Mouse (Mus musculus) G1E (cell line): ENCODE data around the gene Sf3a1. TPM values are rescaled to one million over a fixed set of nuclear protein-coding genes. Genes with fewer than 3 reads are reported as not detected.
"Not testable (repeated sequence)": the region's sequence is repeated elsewhere in the genome, so short reads cannot be mapped to it uniquely, and the experiment has no call there.

Experiments
- ATAC-seq: 2 replicates; pipeline ENCODE4 v1.8.0; 2016; ENCODE audit warnings: mild to moderate bottlenecking; ENCODE audit not compliant: insufficient number of reproducible peaks, poor library complexity, low FRiP score, severe bottlenecking; ENCODE audit errors: extremely low read depth
- DNase-seq: peaks from one replicate; pipeline ENCODE4 v3.0.0; 2012; ENCODE audit warnings: low spot score
- H3K27me3 ChIP-seq: 2 replicates; pipeline ENCODE4 v1.6.1; 2012; ENCODE audit warnings: mild to moderate bottlenecking, low read length, inconsistent platforms; ENCODE audit not compliant: insufficient read depth
- H3K36me3 ChIP-seq: replicated peaks from 2 replicates; pipeline ENCODE3; 2012; ENCODE audit warnings: mild to moderate bottlenecking, inconsistent platforms
- H3K4me1 ChIP-seq: 2 replicates; pipeline ENCODE4 v1.6.1; 2012; ENCODE audit warnings: low read depth, low read length, inconsistent platforms, mixed read lengths; ENCODE audit not compliant: insufficient read depth
- H3K4me3 ChIP-seq: 2 replicates; pipeline ENCODE4 v1.5.1; 2012; ENCODE audit warnings: low read depth, mild to moderate bottlenecking, inconsistent platforms, low read length, moderate library complexity, mixed read lengths
- H3K9me3 ChIP-seq: replicated peaks from 2 replicates; pipeline ENCODE4 v1.6.1; 2012; ENCODE audit warnings: inconsistent platforms
- CTCF ChIP-seq: IDR thresholded peaks from 2 replicates; pipeline ENCODE4 v1.5.1; 2012; ENCODE audit warnings: low read depth, low read length, inconsistent platforms, mixed read lengths
- GATA1 ChIP-seq: IDR thresholded peaks from 2 replicates; pipeline ENCODE4 v1.6.1; 2012; ENCODE audit warnings: borderline replicate concordance, low read length, inconsistent platforms, mixed read lengths
- GATA2 ChIP-seq: IDR thresholded peaks from 2 replicates; pipeline ENCODE4 v1.6.1; 2012; ENCODE audit warnings: low read depth, low read length, inconsistent platforms, borderline replicate concordance
- POLR2AphosphoS5 ChIP-seq: IDR thresholded peaks from 2 replicates; pipeline ENCODE4 v1.6.1; 2012; ENCODE audit warnings: low read depth, low read length, inconsistent platforms; ENCODE audit not compliant: insufficient replicate concordance
- TAL1 ChIP-seq: conservative IDR thresholded peaks from 2 replicates; pipeline ENCODE4 v1.6.1; 2012; ENCODE audit warnings: low read depth, low read length, inconsistent platforms, mixed read lengths
- polyA plus RNA-seq: library from polyadenylated mRNA; stranded (reverse); fragments of >175 nt; gene quantifications from 2 replicates; pipeline ENCODE4 v1.2.3, GENCODE M21; 2012
- total RNA-seq, 2 experiments: library from RNA; stranded (forward) in 1 of 2; stranded (reverse) in 1 of 2; fragments of 200-1000 nt in 1 of 2; fragments of >200 nt in 1 of 2; fragmentation: Nextera tagmentation in 1 of 2; gene quantifications; 2 replicates each; pipeline ENCODE4 v1.2.3; 2014 to 2017

Sf3a1 gene
- total RNA-seq (2014; fragmentation: Nextera tagmentation) (103 and 124 TPM in 2 replicates), total RNA-seq (2017) (35.4 and 39.0 TPM in 2 replicates), polyA plus RNA-seq (138 and 174 TPM in 2 replicates)

DNA sequence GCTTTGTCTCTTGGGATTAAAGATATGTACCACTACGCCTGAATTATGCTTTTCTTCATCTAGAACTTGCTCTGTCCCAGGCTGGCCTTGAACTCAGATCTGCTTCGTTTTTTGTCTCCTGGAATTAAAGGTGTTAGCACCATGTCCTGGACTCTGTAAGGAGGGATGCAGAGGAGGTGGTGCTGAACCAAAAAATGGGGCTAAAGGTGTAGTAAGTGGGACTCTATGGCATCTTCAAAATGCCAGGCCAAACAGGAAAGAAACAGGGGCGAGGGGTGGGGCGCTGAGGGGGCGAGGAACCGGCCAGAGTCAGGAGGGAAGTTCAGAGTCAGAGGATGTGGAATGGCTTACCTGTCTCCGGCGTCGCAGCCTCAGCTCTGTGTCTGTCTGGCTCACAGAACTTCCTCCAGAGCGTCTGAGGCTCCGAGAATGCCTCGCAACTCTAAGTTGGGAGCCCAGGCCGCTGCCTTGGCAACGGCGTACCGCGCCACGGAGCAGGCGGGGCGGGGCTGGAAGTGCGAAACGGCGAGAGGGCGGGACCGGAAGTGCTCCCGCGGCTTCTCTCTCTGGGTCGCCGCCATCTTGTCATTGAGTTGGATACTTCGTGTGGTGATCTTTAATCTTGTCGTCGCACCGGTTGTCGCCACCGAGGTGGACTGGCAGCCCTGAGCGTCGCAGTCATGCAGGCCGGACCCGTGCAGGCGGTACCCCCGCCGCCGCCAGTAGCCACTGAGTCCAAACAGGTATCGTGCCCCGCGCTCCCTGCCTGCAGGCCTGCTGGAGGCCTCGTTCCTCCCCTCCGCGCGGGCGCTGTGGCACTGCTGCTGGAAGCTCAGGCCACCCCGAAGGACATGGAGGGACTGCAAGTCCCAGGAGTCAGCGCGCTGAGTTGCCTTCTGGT lies at the start of gene Sf3a1, which contains the start of gene Ccdc157:
Gene Sf3a1 (plus strand): TSS at position 543 of the 901 bp plus-strand sequence.
Gene Ccdc157 (minus strand): TSS at position 486 of the 901 bp plus-strand sequence.
- Histone ChIP-seq H3K4me3 (peak within 1 kb of the TSS; percentile 97), H3K36me3 (peaks cover 46% of the 10 kb centered on the region), H3K27me3 (no peaks in the 10 kb centered on the region), H3K4me1 (peaks cover 52% of the 10 kb centered on the region), H3K9me3 (no peaks in the 10 kb centered on the region)
- ATAC-seq, result peak; percentile 85
- TF ChIP-seq CTCF (no peak), POLR2AphosphoS5 (no peak), TAL1 (no peak), GATA2 (no peak), GATA1 (no peak)
- DNase-seq, result peak; percentile 86

GRCm38 (mm10) chr11:4112033-4112432 lies 48.1 kb upstream of the Sf3a1 start:
- no peak for DNase-seq
- no peak overlapping the region for H3K4me3 ChIP-seq
- H3K4me1 ChIP-seq, result peaks cover 12% of the 10 kb centered on the region
- peaks cover 10% of the 10 kb centered on the region for H3K36me3 ChIP-seq
- ATAC-seq, result no peak
- TF ChIP-seq POLR2AphosphoS5 (no peak), GATA1 (no peak), CTCF (no peak)
- no peaks in the 10 kb centered on the region for H3K9me3 ChIP-seq
- H3K27me3 ChIP-seq, result peaks cover 62% of the 10 kb centered on the region

DNA sequence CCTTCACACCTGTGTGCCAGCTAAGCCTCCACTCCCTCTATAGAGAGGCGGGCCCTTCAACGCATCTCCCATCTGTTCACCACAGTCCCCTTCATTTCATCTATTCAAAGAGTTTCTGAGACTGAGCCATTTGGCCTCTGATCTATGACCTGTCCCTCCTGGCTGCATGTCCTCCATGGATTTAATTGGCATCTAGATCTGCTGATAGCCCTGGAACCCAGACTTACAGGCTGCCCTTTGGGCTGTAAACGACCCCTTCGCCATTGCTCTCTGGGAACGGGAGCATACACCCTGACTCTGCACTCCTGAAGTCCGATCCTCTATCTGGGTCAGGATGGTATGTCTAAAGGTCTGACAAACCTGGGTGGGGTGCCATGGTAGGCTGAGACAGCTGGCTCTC lies 47.3 kb upstream of the Sf3a1 start:
- Histone ChIP-seq H3K4me1 (peaks cover 18% of the 10 kb centered on the region), H3K9me3 (no peaks in the 10 kb centered on the region), H3K36me3 (peaks cover 10% of the 10 kb centered on the region), H3K27me3 (peaks cover 69% of the 10 kb centered on the region), H3K4me3 (no peak overlapping the region)
- no peak for TF ChIP-seq CTCF
- TF ChIP-seq GATA2, result no peak
- TF ChIP-seq TAL1, result no peak
- TF ChIP-seq POLR2AphosphoS5, result no peak
- no peak for TF ChIP-seq GATA1
- DNase-seq, result no peak
- no peak for ATAC-seq

- DNase-seq (no peak), ATAC-seq (no peak)
- TF ChIP-seq GATA1 (no peak), TAL1 (no peak), GATA2 (no peak), POLR2AphosphoS5 (no peak), CTCF (no peak)
- peaks cover 71% of the 10 kb centered on the region for H3K27me3 ChIP-seq
- H3K4me3 ChIP-seq, result no peak overlapping the region
- H3K4me1 ChIP-seq, result peaks cover 24% of the 10 kb centered on the region
- no peaks in the 10 kb centered on the region for H3K9me3 ChIP-seq
- peaks cover 8% of the 10 kb centered on the region for H3K36me3 ChIP-seq
Observed at GRCm38 (mm10) chr11:4113496-4113895, 46.7 kb upstream of the Sf3a1 start.

GRCm38 (mm10) chr11:4113970-4114369 lies 46.2 kb upstream of the Sf3a1 start:
- no peak for TF ChIP-seq CTCF
- peaks cover 73% of the 10 kb centered on the region for H3K27me3 ChIP-seq
- no peaks in the 10 kb centered on the region for H3K9me3 ChIP-seq
- DNase-seq, result no peak
- H3K4me1 ChIP-seq, result peaks cover 29% of the 10 kb centered on the region
- peaks cover 6% of the 10 kb centered on the region for H3K36me3 ChIP-seq
- H3K4me3 ChIP-seq, result no peak overlapping the region
- ATAC-seq, result no peak

DNA sequence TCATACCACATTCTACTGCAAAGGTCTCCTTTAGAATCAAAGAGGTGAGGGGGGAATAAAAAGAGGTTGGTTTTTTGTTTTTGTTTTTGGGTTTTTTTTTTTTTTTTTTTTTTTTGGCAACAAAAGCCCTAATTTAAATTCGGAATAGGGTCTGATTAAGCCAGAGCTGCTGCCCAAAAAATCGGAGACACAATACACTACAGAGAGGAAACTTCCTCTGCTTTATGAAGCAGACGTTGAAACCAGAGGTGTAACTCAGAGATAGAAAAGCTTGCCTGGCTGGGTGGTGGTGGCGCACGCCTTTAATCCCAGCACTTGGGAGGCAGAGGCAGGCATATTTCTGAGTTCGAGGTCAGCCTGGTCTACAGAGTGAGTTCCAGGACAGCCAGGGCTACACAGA lies 45.6 kb upstream of the Sf3a1 start:
- not testable (repeated sequence) for H3K4me3 ChIP-seq, H3K36me3 ChIP-seq, DNase-seq, ATAC-seq, H3K9me3 ChIP-seq
- Histone ChIP-seq H3K27me3 (peaks cover 75% of the 10 kb centered on the region), H3K4me1 (peaks cover 32% of the 10 kb centered on the region)

GRCm38 (mm10) chr11:4115407-4115806 lies 44.7 kb upstream of the Sf3a1 start:
- Histone ChIP-seq H3K4me1 (peaks cover 35% of the 10 kb centered on the region), H3K4me3 (no peak overlapping the region), H3K36me3 (peaks cover 7% of the 10 kb centered on the region), H3K9me3 (no peaks in the 10 kb centered on the region), H3K27me3 (peaks cover 84% of the 10 kb centered on the region)
- ATAC-seq (no peak), DNase-seq (no peak)
- TF ChIP-seq GATA1 (no peak), CTCF (no peak), GATA2 (no peak), TAL1 (no peak), POLR2AphosphoS5 (no peak)
